Mouse (Mus musculus) left cerebral cortex, adult 18-20 months (tissue): ENCODE results near the gene Mrpl38. TPM values are rescaled to one million over a fixed set of nuclear protein-coding genes. Genes with fewer than 3 reads are reported as not detected.
A peak's percentile ranks its signal among the peaks of the same experiment; 100 is the strongest.
"Not testable (repeated sequence)": the region's sequence is repeated elsewhere in the genome, so short reads cannot be mapped to it uniquely, and the experiment has no call there.

Experiments used
- DNase-seq, 2 experiments: peaks; one replicate each; pipeline ENCODE4 v3.0.0; 2021 to 2022; ENCODE audit warnings: low spot score in 2 of 2, mixed read lengths in 1 of 2
- total RNA-seq, 2 experiments: library from RNA; stranded (reverse); gene quantifications; 2 replicates each; pipeline ENCODE4 v1.2.3; 2021

Gene Mrpl38
- total RNA-seq, 2 experiments from 2014 or later = 61.7 to 66.9 TPM

- DNase-seq = no peak
These were observed 42.2 kb downstream of the Mrpl38 start for GRCm38 (mm10) chr11:116096213-116097108.

GRCm38 (mm10) chr11:116095573-116095972, 43.1 kb downstream of the Mrpl38 start:
- no peak for DNase-seq

- no peak for DNase-seq
These were observed 44.7 kb downstream of the Mrpl38 start for GRCm38 (mm10) chr11:116093771-116094565.

- not testable (repeated sequence) for DNase-seq
These were observed 45.7 kb downstream of the Mrpl38 start for GRCm38 (mm10) chr11:116092959-116093358.

- no peak for DNase-seq
These were observed 47.1 kb downstream of the Mrpl38 start for GRCm38 (mm10) chr11:116091591-116091990.

- no peak for DNase-seq
These were observed 49.1 kb downstream of the Mrpl38 start for GRCm38 (mm10) chr11:116089545-116089944.

- no peak for DNase-seq
These were observed 49.8 kb downstream of the Mrpl38 start for GRCm38 (mm10) chr11:116088741-116089394.

- no peak for DNase-seq
These were observed 50.5 kb downstream of the Mrpl38 start for GRCm38 (mm10) chr11:116088188-116088587.

- peak; percentile 86 to 90 for DNase-seq
These were observed 51.2 kb downstream of the Mrpl38 start for GRCm38 (mm10) chr11:116087194-116088130.

- DNase-seq = peak; percentile 95 to 98
These were observed 52.1 kb downstream of the Mrpl38 start, which contains the start of gene Wbp2 for GRCm38 (mm10) chr11:116086258-116087193. TSS of gene Wbp2 (minus strand) at chr11:116086995.

GRCm38 (mm10) chr11:116084166-116084565, 54.5 kb downstream of the Mrpl38 start:
- DNase-seq = no peak

- DNase-seq = no peak
These were observed 55.5 kb downstream of the Mrpl38 start for GRCm38 (mm10) chr11:116083096-116083672.

Other genes with a start within 250 kb of the Mrpl38 start
- under 1 TPM in 1 of 2 experiments, not detected in 1; 0.54 TPM for gene Smim5, start 238.9 kb downstream of the Mrpl38 start, total RNA-seq
- not detected for gene Smim6, start 226.9 kb downstream of the Mrpl38 start, total RNA-seq
- 10 to 100 TPM; 45.3 to 54.0 TPM for gene Sap30bp, start 205.6 kb downstream of the Mrpl38 start, total RNA-seq
- 10 to 100 TPM; 25.9 to 27.4 TPM for gene Recql5, start 205.4 kb downstream of the Mrpl38 start, total RNA-seq
- gene Itgb4, start 164.2 kb downstream of the Mrpl38 start, total RNA-seq = 1 to 10 TPM; 4.5 to 6.9 TPM
- 10 to 100 TPM; 15.5 to 16.3 TPM for gene Galk1, start 126.1 kb downstream of the Mrpl38 start, total RNA-seq
- 100 to 1,000 TPM; 246 to 269 TPM for gene H3f3b, start 110.9 kb downstream of the Mrpl38 start, total RNA-seq
- 10 to 100 TPM; 21.8 to 22.3 TPM for gene Unk, start 108.5 kb downstream of the Mrpl38 start, total RNA-seq
- 1 to 10 TPM; 1.8 to 2.7 TPM for gene Unc13d, start 60.9 kb downstream of the Mrpl38 start, total RNA-seq
- 100 to 1,000 TPM; 464 to 477 TPM for gene Wbp2, start 51.9 kb downstream of the Mrpl38 start, total RNA-seq
- 1 to 10 TPM; 7.3 to 7.9 TPM for gene Trim47, start 11.7 kb downstream of the Mrpl38 start, total RNA-seq
- gene Trim65, start 7.7 kb downstream of the Mrpl38 start, total RNA-seq = 1 to 10 TPM; 7.3 to 7.9 TPM
- gene Fbf1, start 29.3 kb upstream of the Mrpl38 start, total RNA-seq = 10 to 100 TPM; 75.9 to 81.3 TPM
- 10 to 100 TPM; 37.8 to 39.5 TPM for gene Ten1, start 60.0 kb upstream of the Mrpl38 start, total RNA-seq
- gene Acox1, start 60.2 kb upstream of the Mrpl38 start, total RNA-seq = 100 to 1,000 TPM; 115 to 123 TPM
- 1 to 10 TPM; 1.8 to 1.9 TPM for gene Evpl, start 99.2 kb upstream of the Mrpl38 start, total RNA-seq
- gene Srp68, start 135.3 kb upstream of the Mrpl38 start, total RNA-seq = 10 to 100 TPM; 76.5 to 78.4 TPM
- gene Galr2, start 142.1 kb upstream of the Mrpl38 start, total RNA-seq = not detected
- 100 to 1,000 TPM in 1 of 2 experiments, 10 to 100 TPM in 1; 91.1 to 103 TPM for gene Exoc7, start 168.4 kb upstream of the Mrpl38 start, total RNA-seq
- 1 to 10 TPM; 3.8 to 3.9 TPM for gene Foxj1, start 196.5 kb upstream of the Mrpl38 start, total RNA-seq